Mouse (Mus musculus) embryonic facial prominence, embryonic 15.5 days (tissue): ENCODE measurements around the gene Aacs. TPM values are rescaled to one million over a fixed set of nuclear protein-coding genes. Genes with fewer than 3 reads are reported as not detected.

Source experiments
- ATAC-seq: fragments of 200-750 bp; cut with Nextera tagmentation; 2 replicates; pipeline ENCODE4 v1.8.0; 2017; ENCODE audit warnings: low read depth, moderate TSS enrichment; ENCODE audit not compliant: insufficient number of reproducible peaks, low FRiP score, low TSS enrichment
- H3K27ac ChIP-seq: fragments of 300-500 bp; sonication (generic); replicated peaks from 2 replicates; pipeline ENCODE4 v1.5.1; 2015; ENCODE audit warnings: mild to moderate bottlenecking, inconsistent platforms
- H3K27me3 ChIP-seq: fragments of 300-500 bp; sonication (generic); 2 replicates; pipeline ENCODE4 v1.6.1; 2015; ENCODE audit warnings: inconsistent platforms
- H3K36me3 ChIP-seq: fragments of 300-500 bp; sonication (generic); 2 replicates; pipeline ENCODE4 v1.6.1; 2015; ENCODE audit warnings: mild to moderate bottlenecking, inconsistent platforms
- H3K4me1 ChIP-seq: fragments of 300-500 bp; sonication (generic); 2 replicates; pipeline ENCODE4 v1.6.1; 2015; ENCODE audit warnings: inconsistent platforms
- H3K4me2 ChIP-seq: fragments of 300-500 bp; sonication (generic); replicated peaks from 2 replicates; pipeline ENCODE4 v1.6.1; 2015; ENCODE audit warnings: mild to moderate bottlenecking, inconsistent platforms
- H3K4me3 ChIP-seq: fragments of 300-500 bp; sonication (generic); replicated peaks from 2 replicates; pipeline ENCODE4 v1.5.1; 2015; ENCODE audit warnings: mild to moderate bottlenecking, inconsistent platforms
- H3K9ac ChIP-seq: fragments of 300-500 bp; sonication (generic); 2 replicates; pipeline ENCODE4 v1.6.1; 2015; ENCODE audit warnings: inconsistent platforms
- H3K9me3 ChIP-seq: fragments of 300-500 bp; sonication (generic); replicated peaks from 2 replicates; pipeline ENCODE4 v1.6.1; 2016; ENCODE audit warnings: inconsistent platforms
- WGBS: fragments of 180-500 bp; shearing (Covaris S2); methylation state at CpG from one replicate; pipeline ENCODE4 v1.1.7; 2015; 5-methylcytosine and 5-hydroxymethylcytosine counted together
- polyA plus RNA-seq: library from polyadenylated mRNA; unstranded; fragments of >200 nt; fragmentation: Nextera tagmentation; extraction: Ambion mirVana; gene quantifications from 2 replicates; pipeline ENCODE4 v1.2.1, GENCODE M21; 2015

Aacs gene
- polyA plus RNA-seq, 1 experiment from 2014 or later = 46.3 TPM

DNA sequence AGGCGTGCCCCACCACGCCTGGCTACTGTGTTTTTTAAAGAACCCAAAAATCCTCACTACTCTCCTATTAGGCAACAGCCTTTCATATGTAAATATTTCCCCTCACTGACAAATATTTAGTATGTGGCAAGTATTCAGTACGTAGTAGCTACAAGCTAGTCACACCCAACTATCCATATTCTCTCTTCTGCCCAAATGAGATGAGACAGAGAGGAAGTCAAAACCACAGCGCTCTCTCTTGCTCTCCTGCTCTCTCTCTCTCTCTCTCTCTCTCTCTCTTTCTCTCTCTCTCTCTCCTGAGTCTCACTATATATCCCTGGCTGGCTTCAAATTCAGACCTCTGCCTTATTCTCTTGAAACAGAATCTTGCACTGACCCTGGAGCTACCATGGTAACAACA lies 31.1 kb upstream of the Aacs start:
- Histone ChIP-seq H3K27ac (no peak overlapping the region), H3K4me1 (peaks cover 15% of the 10 kb centered on the region), H3K36me3 (no peaks in the 10 kb centered on the region), H3K9ac (no peak overlapping the region), H3K27me3 (no peaks in the 10 kb centered on the region), H3K4me2 (no peak overlapping the region), H3K4me3 (no peak overlapping the region), H3K9me3 (no peaks in the 10 kb centered on the region)
- WGBS = 81% methylated on average over 4 of the region's 4 CpGs
- no peak for ATAC-seq

DNA sequence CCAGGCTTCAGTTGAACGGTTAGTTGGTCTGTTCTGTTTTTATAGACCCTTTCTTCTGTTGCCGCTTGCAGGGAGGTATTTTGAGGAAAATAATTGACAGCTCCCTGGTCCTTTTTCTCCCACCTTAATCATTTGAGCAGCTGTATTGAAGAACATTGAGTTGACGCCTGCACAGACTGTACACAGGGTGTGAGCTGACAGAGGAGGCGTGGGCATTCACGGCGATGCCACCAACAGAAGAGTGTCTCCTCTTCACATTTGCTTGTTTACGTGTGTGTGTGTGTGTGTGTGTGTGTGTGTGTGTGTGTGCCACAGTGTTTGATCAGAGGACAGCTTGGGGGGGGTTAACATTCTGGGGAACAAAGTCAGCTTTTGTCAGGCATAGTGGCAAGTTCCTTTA lies 29.3 kb upstream of the Aacs start:
- Histone ChIP-seq H3K36me3 (no peaks in the 10 kb centered on the region), H3K4me3 (no peak overlapping the region), H3K4me2 (no peak overlapping the region), H3K27ac (no peak overlapping the region), H3K27me3 (no peaks in the 10 kb centered on the region), H3K9me3 (no peaks in the 10 kb centered on the region), H3K9ac (no peak overlapping the region), H3K4me1 (peaks cover 10% of the 10 kb centered on the region)
- WGBS = 80% methylated on average over 7 of the region's 7 CpGs
- no peak for ATAC-seq

DNA sequence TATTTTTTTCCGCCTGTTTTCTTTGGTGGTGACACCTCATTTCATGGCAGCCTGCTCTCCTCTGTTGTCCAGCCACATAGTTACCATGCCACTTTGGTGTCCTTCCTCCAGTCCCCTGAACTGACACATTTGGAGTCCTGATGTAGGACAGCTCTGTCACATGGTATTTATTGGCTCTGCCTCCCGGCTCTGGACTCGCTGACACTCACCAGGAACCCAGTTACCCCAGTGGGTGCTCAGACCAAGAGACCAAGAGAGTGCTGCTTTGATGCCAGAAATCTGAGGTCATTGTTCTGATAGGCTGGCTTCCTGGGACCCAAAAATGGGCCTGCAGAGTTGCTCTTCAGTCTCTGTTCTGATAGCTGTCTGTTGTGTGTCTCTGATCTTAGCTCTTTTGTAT lies 27.6 kb upstream of the Aacs start:
- Histone ChIP-seq H3K27me3 (no peaks in the 10 kb centered on the region), H3K4me1 (no peaks in the 10 kb centered on the region), H3K27ac (no peak overlapping the region), H3K4me2 (no peak overlapping the region), H3K4me3 (no peak overlapping the region), H3K9me3 (no peaks in the 10 kb centered on the region), H3K9ac (no peak overlapping the region), H3K36me3 (no peaks in the 10 kb centered on the region; the same call in 1 of the 2 replicates)
- 72% methylated on average over 3 of the region's 3 CpGs for WGBS
- ATAC-seq = no peak

DNA sequence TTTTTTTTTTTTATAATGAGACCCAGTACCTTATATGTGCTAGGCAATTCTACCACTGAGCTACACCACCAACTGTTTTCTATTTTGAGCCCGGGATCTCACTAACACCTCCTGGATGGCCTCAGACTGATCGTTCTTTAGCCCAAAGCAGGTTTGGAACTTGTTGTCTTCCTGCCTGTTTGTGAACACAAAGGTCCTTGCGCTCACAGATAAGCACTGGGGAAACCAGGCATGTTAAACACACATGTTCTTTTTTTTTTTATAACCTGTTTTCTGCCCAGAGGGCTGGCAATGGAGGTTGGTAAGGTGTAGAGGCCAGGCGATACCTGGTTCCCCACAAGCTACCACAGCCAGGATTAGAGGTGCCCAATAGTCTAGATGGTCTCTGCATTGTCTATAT lies 27.0 kb upstream of the Aacs start:
- Histone ChIP-seq H3K27ac (no peak overlapping the region), H3K4me3 (no peak overlapping the region), H3K27me3 (no peaks in the 10 kb centered on the region), H3K9ac (no peak overlapping the region), H3K9me3 (no peaks in the 10 kb centered on the region), H3K4me2 (no peak overlapping the region), H3K36me3 (peaks cover 3% of the 10 kb centered on the region; the same call in 1 of the 2 replicates), H3K4me1 (no peaks in the 10 kb centered on the region)
- ATAC-seq = no peak
- whole genome bisulfite sequencing = 87% methylated on average over 4 of the region's 4 CpGs

DNA sequence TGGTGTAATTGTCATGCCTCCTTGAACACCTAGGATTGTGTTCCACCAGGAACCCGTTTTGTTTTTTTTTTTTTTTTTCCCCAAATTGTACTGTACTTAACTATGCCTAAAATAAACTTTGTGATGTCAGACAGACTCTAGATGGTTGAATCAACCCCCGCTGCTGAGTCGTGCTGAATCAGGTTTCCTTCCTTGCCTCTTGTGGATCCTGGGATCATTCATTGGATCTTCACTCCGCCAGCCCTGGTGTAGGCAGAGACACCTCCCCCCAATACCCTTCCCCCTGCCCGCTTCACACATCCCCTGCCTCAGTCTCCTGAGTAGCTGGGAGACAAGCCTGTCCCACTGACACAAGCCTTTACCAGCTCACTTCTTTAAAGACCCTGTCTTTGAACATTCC lies 26.3 kb upstream of the Aacs start:
- no peak for ATAC-seq
- no peak overlapping the region for H3K9ac ChIP-seq
- 68% methylated on average over 5 of the region's 5 CpGs for WGBS
- no peaks in the 10 kb centered on the region for H3K4me1 ChIP-seq
- no peak overlapping the region for H3K4me2 ChIP-seq
- H3K36me3 ChIP-seq = peaks cover 5% of the 10 kb centered on the region
- H3K27me3 ChIP-seq = no peaks in the 10 kb centered on the region
- H3K27ac ChIP-seq = no peak overlapping the region
- no peaks in the 10 kb centered on the region for H3K9me3 ChIP-seq
- H3K4me3 ChIP-seq = no peak overlapping the region

DNA sequence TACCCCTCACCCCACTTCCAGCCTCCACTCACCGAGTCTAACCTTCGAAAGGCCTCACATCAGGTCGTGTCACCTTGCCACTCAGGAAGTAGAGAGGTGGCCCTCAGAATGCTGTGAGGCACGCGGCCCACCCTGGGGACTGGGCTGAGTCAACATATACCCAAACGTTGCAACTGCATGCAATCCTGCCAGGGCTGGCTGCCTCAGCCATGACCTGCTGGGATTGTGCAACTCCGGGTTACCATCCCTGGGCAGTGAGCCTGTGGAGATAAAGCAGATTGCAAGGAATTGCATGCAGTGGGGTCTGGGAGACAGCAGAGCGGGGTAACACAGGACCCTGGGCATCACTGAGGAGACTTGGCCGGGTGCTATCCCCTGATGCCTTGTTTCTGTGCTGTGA lies 23.0 kb upstream of the Aacs start:
- no peak overlapping the region for H3K27ac ChIP-seq
- H3K9me3 ChIP-seq = no peaks in the 10 kb centered on the region
- no peak overlapping the region for H3K9ac ChIP-seq
- H3K4me3 ChIP-seq = no peak overlapping the region
- WGBS = 88% methylated on average over 9 of the region's 9 CpGs
- peaks cover 17% of the 10 kb centered on the region for H3K36me3 ChIP-seq
- H3K4me1 ChIP-seq = no peaks in the 10 kb centered on the region
- H3K4me2 ChIP-seq = no peak overlapping the region
- H3K27me3 ChIP-seq = no peaks in the 10 kb centered on the region
- no peak for ATAC-seq

DNA sequence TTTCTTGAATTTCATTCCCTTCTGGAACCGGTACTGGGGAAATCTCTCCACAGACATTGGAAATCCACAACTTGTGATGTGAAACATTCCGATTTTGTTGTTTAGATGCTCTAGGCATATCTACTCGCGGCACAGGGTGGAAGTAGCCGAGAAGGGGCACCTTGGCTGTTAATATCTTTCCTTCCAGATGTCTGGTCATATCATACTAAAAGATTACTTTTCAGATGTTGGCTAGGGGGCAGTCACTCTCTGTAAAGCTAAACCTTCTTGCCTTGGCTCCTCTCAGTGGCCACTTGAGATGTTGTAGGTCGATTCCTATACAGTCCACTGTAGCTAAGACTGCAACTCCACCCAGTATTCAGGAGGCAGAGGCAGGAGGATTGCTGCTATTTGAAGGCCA lies 19.5 kb upstream of the Aacs start:
- H3K4me2 ChIP-seq = no peak overlapping the region
- H3K27ac ChIP-seq = no peak overlapping the region
- no peak for ATAC-seq
- H3K9me3 ChIP-seq = no peaks in the 10 kb centered on the region
- H3K9ac ChIP-seq = no peak overlapping the region
- peaks cover 17% of the 10 kb centered on the region for H3K36me3 ChIP-seq
- 93% methylated on average over 6 of the region's 6 CpGs for WGBS
- no peak overlapping the region for H3K4me3 ChIP-seq
- no peaks in the 10 kb centered on the region for H3K4me1 ChIP-seq
- H3K27me3 ChIP-seq = no peaks in the 10 kb centered on the region

DNA sequence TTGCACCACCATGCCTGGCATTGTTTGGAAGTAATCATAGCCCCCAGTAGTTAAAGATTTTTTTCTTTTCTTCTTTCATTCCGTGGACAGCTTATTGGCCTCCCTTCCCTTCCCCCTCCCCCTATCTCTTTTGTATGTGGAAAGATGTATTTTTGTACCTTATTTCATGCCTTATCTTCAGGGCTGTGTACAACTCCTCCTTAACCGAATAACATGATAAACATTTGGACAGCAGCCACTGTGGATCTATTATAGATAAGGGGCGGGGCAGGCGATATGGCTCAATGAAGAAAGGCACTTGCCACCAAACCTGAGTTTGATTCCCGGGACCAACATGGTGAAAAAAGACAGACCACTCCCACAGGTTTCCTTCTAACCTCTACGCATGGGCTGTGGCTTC lies 18.1 kb upstream of the Aacs start:
- Histone ChIP-seq H3K4me1 (no peaks in the 10 kb centered on the region), H3K27me3 (no peaks in the 10 kb centered on the region), H3K27ac (no peak overlapping the region), H3K36me3 (peaks cover 17% of the 10 kb centered on the region), H3K4me2 (no peak overlapping the region), H3K4me3 (no peak overlapping the region), H3K9ac (no peak overlapping the region), H3K9me3 (no peaks in the 10 kb centered on the region)
- WGBS = 88% methylated on average over 6 of the region's 6 CpGs
- no peak for ATAC-seq

DNA sequence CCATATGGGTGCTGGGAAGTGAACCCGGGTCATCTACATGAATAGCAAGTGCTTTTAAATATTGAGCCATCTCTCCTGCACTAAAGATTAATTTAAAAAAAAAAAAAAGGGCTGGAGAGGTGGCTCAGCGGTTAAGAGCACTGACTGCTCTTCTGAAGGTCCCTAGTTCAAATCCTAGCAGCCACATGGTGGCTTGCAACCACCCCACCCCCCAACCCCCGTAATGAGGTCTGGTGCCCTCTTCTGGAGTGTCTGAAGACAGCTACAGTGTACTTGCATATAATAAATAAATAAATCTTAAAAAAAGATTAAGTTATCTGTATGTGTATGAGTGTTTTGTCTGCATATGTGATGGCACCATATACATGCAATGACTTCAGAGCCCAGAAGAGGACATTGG lies 15.0 kb upstream of the Aacs start:
- ATAC-seq = no peak
- no peaks in the 10 kb centered on the region for H3K27me3 ChIP-seq

DNA sequence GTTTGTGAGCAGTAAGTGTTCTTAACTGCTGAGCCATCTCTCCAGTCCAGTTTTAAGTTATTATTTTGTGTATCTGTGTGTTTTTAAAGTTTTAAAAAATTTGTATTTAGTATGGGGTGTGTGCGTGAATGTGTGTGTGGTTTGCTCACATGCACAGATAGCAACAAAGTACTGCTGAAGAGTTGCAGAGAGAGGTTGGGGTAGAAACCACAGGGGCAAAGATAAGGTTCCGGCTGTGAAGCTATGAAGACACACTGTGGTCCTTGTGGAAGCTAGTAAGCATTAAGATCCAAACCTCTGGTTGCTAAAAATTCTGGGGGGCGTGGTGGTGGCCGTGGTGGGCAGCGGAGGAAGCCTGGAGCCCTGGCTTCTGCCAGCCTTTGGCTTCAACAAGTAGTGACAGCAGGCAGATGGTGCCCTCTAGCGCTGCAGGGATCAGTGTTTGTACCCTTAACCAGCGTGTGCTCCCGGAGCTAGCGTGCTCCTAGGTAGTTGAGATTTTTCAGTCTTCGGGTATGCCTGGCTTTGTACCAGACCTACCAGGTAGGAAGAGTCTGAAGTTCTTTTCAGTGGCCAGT lies 13.7 kb upstream of the Aacs start:
- no peak overlapping the region for H3K27ac ChIP-seq
- no peak overlapping the region for H3K9ac ChIP-seq
- H3K4me3 ChIP-seq = no peak overlapping the region
- ATAC-seq = no peak
- H3K9me3 ChIP-seq = no peaks in the 10 kb centered on the region
- H3K4me1 ChIP-seq = peaks cover 4% of the 10 kb centered on the region; the same call in 1 of the 2 replicates
- H3K4me2 ChIP-seq = no peak overlapping the region
- WGBS = 51% methylated on average over 10 of the region's 10 CpGs
- no peaks in the 10 kb centered on the region for H3K36me3 ChIP-seq
- no peaks in the 10 kb centered on the region for H3K27me3 ChIP-seq

More for the DNA sequence above, 15.0 kb upstream of the Aacs start:
- 86% methylated on average over 3 of the region's 3 CpGs for WGBS
- 0 out of 2 replicates have a peak, but pooled peaks cover 6% of the 10 kb centered on the region for H3K36me3 ChIP-seq
- no peak overlapping the region for H3K4me3 ChIP-seq
- no peak overlapping the region for H3K27ac ChIP-seq
- H3K9me3 ChIP-seq = no peaks in the 10 kb centered on the region
- H3K9ac ChIP-seq = no peak overlapping the region
- peaks cover 4% of the 10 kb centered on the region; the same call in 1 of the 2 replicates for H3K4me1 ChIP-seq
- H3K4me2 ChIP-seq = no peak overlapping the region

DNA sequence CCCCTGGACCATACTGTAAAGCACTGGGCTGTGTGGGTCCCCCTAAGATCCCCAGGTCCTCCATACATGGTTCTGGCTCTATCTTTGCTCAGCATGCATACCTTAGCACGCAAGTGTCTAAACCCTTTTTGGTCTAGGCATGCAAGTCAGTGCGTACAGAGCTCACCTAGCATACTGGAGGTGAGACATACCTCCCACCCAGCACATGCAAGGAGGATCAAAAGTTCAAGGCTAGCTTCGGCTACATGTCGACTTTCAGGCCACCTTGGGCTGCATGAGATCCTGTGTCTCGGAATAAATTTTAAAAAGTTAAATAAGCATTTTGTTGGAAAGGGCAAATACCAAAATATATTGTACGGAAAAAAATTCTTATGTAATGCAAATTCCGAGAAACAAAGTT lies 10.4 kb upstream of the Aacs start:
- no peak overlapping the region for H3K9ac ChIP-seq
- peak overlapping the region; percentile 66; the same call in 1 of the 2 replicates for H3K27ac ChIP-seq

DNA sequence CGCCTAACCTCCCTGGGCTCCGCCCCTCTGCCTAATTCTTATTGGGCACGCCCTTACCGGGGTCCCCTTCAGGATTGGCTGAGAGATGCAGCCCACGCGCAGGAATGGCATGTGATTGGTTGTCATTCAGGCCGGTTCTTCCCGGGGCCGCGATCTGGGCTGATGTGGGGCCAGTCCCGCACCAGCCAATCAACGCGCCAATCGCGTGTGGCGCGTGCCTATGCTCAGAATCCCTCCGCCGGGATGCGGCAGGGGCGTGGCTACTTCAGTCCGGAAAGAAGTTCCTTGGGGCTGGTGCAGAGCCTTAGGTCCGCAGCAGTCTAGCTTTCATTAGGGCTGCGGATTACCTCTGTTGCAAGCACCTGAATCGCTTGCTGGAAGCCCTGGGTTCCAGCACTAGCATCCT lies 9.9 kb upstream of the Aacs start:
- Histone ChIP-seq H3K27ac (peak overlapping the region; percentile 65), H3K4me1 (peaks cover 4% of the 10 kb centered on the region; the same call in 1 of the 2 replicates), H3K9ac (peak overlapping the region; percentile 45; the same call in 1 of the 2 replicates), H3K9me3 (no peaks in the 10 kb centered on the region), H3K4me3 (peak overlapping the region; percentile 42), H3K4me2 (peak overlapping the region; percentile 59), H3K36me3 (no peaks in the 10 kb centered on the region), H3K27me3 (no peaks in the 10 kb centered on the region)
- ATAC-seq = peak; percentile 99
- under 1% methylated on average over 25 of the region's 25 CpGs for WGBS

More for the DNA sequence above, 10.4 kb upstream of the Aacs start:
- Histone ChIP-seq H3K4me1 (peaks cover 4% of the 10 kb centered on the region; the same call in 1 of the 2 replicates), H3K4me3 (peak overlapping the region; percentile 42), H3K36me3 (no peaks in the 10 kb centered on the region), H3K27me3 (no peaks in the 10 kb centered on the region), H3K9me3 (no peaks in the 10 kb centered on the region), H3K4me2 (peak overlapping the region; percentile 59)
- 37% methylated on average over 7 of the region's 7 CpGs for WGBS
- peak; percentile 15; the same call in 1 of the 2 replicates for ATAC-seq
